Mouse (Mus musculus): Measurements from ENCODE around the gene Adh7. TPM values are rescaled to one million over a fixed set of nuclear protein-coding genes. Genes with fewer than 3 reads are reported as not detected.

The Adh7 gene
- polyA plus RNA-seq (2014; fragmentation: Nextera tagmentation; extraction: Ambion mirVana): 0.41 and 1.6 TPM in 2 replicates

DNA sequence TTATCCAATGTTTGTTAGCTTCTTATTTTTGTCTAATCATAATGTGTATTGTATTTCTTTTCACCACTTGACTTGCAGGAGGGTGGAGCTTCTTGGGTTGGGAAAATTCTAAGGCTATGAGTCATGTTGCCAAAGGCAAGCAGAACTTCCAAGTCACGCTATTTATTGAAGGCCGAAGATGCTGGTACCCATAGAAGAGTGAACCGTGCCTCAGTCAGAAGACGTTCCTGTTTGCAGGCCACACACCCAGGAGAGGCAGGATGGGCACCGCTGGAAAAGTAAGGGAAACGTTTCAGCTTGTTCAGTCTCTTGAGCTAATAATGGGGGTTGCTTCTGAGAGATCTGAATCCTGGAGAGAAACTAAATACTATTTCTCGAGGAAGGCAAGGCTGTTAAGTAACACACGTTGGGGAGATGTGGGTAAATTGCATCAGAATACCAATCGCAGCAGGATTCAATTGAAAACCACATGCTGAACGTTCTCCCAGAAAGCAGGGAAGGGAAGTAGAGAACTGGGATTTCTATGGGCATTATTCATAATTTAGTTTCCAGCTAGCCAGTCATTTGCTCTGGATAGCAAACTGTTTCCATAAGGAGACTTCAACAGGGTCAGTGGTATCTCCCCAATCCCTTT, at the start of gene Adh7:
Gene Adh7 (plus strand): TSS at position 130 of the 634 bp plus-strand sequence.
- Histone ChIP-seq H3K27ac (no peak within 1 kb of the TSS), H3K27me3 (ENCODE audit: control insufficient read depth, insufficient read depth, low read length) (no peaks in the 10 kb centered on the region), H3K4me3 (replicated peaks; ENCODE audit: low read length) (no peak within 1 kb of the TSS), H3K9ac (no peak within 1 kb of the TSS), H3K36me3 (replicated peaks; ENCODE audit: control insufficient read depth, insufficient read depth) (no peaks in the 10 kb centered on the region), H3K9me3 (ENCODE audit: control insufficient read depth, low read length) (no peaks in the 10 kb centered on the region), H3K4me1 (replicated peaks; ENCODE audit: control insufficient read depth, insufficient read depth, low read length) (0 out of 2 replicates have a peak, but pooled peaks cover 4% of the 10 kb centered on the region), H3K4me2 (replicated peaks) (no peak within 1 kb of the TSS)
- DNase-seq (ENCODE audit: low spot score) (no peak), ATAC-seq (ENCODE audit: low FRiP score) (no peak)
- WGBS: 80% methylated on average over 10 of the region's 10 CpGs

DNA sequence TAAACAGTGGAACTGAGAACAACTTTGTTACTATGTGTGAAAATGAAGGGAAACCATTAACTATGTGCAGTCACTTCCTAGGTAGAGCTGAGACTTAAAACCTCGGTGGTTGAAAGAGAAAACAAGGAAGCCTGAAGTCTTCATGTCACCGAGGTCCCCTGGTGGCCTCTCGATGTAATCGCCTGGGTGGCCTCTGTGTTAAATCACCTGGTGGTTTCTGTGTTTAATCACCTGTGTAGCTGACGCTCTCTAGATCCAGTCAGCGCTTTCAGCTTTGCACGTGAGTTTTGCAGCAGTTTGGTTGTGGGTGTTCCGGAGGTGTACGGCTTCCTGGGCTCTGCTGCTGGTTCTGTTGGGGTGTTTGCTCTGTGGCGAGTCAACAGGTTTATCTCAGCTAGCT, 44.3 kb upstream of the Adh7 start:
- Histone ChIP-seq H3K9ac (no peak overlapping the region), H3K9me3 (ENCODE audit: control insufficient read depth, low read length) (peaks cover 6% of the 10 kb centered on the region; the same call in 1 of the 2 replicates), H3K4me1 (replicated peaks; ENCODE audit: control insufficient read depth, insufficient read depth, low read length) (no peaks in the 10 kb centered on the region), H3K27ac (no peak overlapping the region), H3K4me2 (replicated peaks) (no peak overlapping the region), H3K4me3 (replicated peaks; ENCODE audit: low read length) (no peak overlapping the region), H3K36me3 (replicated peaks; ENCODE audit: control insufficient read depth, insufficient read depth) (no peaks in the 10 kb centered on the region), H3K27me3 (ENCODE audit: control insufficient read depth, insufficient read depth, low read length) (no peaks in the 10 kb centered on the region)
- 78% methylated on average over 10 of the region's 10 CpGs for WGBS
- no peak for ATAC-seq (ENCODE audit: low FRiP score)
- DNase-seq (ENCODE audit: low spot score): no peak

DNA sequence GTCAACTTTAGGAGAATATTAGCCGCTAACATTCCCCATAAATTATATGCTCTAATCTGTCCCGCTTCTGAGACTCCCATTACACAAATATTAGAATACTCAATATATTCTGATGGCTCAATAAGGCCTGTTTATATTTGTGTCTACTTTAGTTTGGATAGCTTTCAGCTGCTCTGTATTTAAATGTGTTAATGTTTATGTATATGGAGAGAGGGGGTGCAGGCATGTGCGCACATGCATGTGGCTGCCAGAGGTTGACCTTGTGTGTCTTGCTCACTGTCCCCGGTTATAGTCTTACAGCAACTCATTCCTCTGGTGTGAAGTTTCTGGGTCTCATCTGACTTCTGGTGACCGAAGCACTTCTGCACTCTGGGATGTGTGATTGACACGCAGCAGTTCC, 42.0 kb upstream of the Adh7 start:
- Histone ChIP-seq H3K9me3 (ENCODE audit: control insufficient read depth, low read length) (peaks cover 6% of the 10 kb centered on the region; the same call in 1 of the 2 replicates), H3K9ac (no peak overlapping the region), H3K4me2 (replicated peaks) (no peak overlapping the region), H3K4me3 (replicated peaks; ENCODE audit: low read length) (no peak overlapping the region), H3K27me3 (ENCODE audit: control insufficient read depth, insufficient read depth, low read length) (no peaks in the 10 kb centered on the region), H3K36me3 (replicated peaks; ENCODE audit: control insufficient read depth, insufficient read depth) (no peaks in the 10 kb centered on the region), H3K4me1 (replicated peaks; ENCODE audit: control insufficient read depth, insufficient read depth, low read length) (no peaks in the 10 kb centered on the region), H3K27ac (no peak overlapping the region)
- no peak for DNase-seq (ENCODE audit: low spot score)
- no peak for ATAC-seq (ENCODE audit: low FRiP score)
- WGBS: 92% methylated on average over 6 of the region's 6 CpGs

DNA sequence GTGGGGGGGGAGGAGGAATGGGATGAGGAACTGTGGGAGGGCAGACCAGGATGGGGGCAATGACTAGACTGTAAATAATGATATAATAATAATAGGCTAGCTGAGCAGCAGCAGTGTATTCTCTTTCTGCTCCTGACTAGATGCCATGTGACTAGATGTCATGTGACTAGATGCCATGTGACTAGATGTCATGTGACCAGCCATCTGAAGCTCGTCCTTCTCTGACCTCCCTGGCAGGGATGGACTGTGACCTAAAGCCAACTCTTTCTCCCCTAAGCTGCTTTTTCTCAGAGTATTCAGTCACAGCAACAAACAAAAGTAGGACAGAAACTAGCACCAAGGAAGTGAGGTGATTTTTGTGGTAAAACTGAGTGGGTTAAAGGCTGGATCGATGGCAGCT, 35.5 kb upstream of the Adh7 start:
- no peak for ATAC-seq (ENCODE audit: low FRiP score)
- H3K4me3 ChIP-seq (replicated peaks; ENCODE audit: low read length): no peak overlapping the region
- peaks cover 6% of the 10 kb centered on the region; the same call in 1 of the 2 replicates for H3K9me3 ChIP-seq (ENCODE audit: control insufficient read depth, low read length)
- H3K27me3 ChIP-seq (ENCODE audit: control insufficient read depth, insufficient read depth, low read length): no peaks in the 10 kb centered on the region
- no peaks in the 10 kb centered on the region for H3K4me1 ChIP-seq (replicated peaks; ENCODE audit: control insufficient read depth, insufficient read depth, low read length)
- H3K36me3 ChIP-seq (replicated peaks; ENCODE audit: control insufficient read depth, insufficient read depth): no peaks in the 10 kb centered on the region
- H3K27ac ChIP-seq: no peak overlapping the region
- DNase-seq (ENCODE audit: low spot score): no peak
- H3K9ac ChIP-seq: no peak overlapping the region
- no peak overlapping the region for H3K4me2 ChIP-seq (replicated peaks)
- WGBS: 90% methylated on average over 2 of the region's 2 CpGs

DNA sequence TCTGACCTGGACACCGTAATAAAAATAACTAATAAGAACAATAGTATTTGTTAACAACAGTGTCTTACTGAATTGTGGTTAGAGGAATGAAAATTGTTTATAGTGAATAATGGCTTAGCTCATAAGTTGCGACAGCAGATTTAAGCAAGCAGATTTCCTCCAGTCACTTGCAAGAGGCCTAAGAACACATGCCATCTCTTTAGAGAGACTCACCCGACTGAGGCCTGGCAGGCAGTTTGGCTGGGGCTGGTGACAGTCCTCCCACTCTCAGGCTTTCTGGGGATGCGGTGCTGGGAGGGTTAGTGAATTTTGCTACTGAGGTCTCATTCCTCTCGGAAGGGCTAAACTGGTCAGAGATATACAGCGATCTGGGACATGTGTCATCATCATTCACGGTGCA, 34.2 kb upstream of the Adh7 start:
- Histone ChIP-seq H3K9ac (no peak overlapping the region), H3K27ac (no peak overlapping the region), H3K9me3 (ENCODE audit: control insufficient read depth, low read length) (no peaks in the 10 kb centered on the region), H3K4me2 (replicated peaks) (no peak overlapping the region), H3K4me1 (replicated peaks; ENCODE audit: control insufficient read depth, insufficient read depth, low read length) (no peaks in the 10 kb centered on the region), H3K36me3 (replicated peaks; ENCODE audit: control insufficient read depth, insufficient read depth) (no peaks in the 10 kb centered on the region), H3K27me3 (ENCODE audit: control insufficient read depth, insufficient read depth, low read length) (no peaks in the 10 kb centered on the region), H3K4me3 (replicated peaks; ENCODE audit: low read length) (no peak overlapping the region)
- ATAC-seq (ENCODE audit: low FRiP score) (no peak), DNase-seq (ENCODE audit: low spot score) (no peak)
- 92% methylated on average over 7 of the region's 7 CpGs for WGBS

DNA sequence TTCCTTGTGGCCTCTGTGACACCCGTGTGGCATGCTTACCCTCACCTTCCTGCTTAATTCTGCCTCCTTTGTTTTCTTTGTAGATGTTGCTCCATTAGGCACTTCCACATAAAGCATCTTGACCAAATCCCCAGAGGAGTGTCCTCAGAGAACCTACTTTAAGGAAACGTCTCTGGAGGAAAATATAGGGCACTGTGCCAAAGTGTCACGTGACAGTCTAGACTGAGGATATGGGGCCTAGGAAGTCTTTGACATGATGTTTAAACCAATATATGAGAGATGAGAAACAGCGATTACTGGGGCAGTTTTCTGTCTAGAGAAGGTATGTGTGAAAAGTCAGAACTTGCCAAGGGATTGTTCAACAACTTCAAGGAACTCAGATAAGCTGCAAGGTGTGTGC, 32.3 kb upstream of the Adh7 start:
- DNase-seq (ENCODE audit: low spot score): no peak
- Histone ChIP-seq H3K9me3 (ENCODE audit: control insufficient read depth, low read length) (no peaks in the 10 kb centered on the region), H3K4me3 (replicated peaks; ENCODE audit: low read length) (no peak overlapping the region), H3K27ac (no peak overlapping the region), H3K4me2 (replicated peaks) (no peak overlapping the region), H3K36me3 (replicated peaks; ENCODE audit: control insufficient read depth, insufficient read depth) (no peaks in the 10 kb centered on the region), H3K4me1 (replicated peaks; ENCODE audit: control insufficient read depth, insufficient read depth, low read length) (no peaks in the 10 kb centered on the region), H3K27me3 (ENCODE audit: control insufficient read depth, insufficient read depth, low read length) (no peaks in the 10 kb centered on the region), H3K9ac (no peak overlapping the region)
- WGBS: 65% methylated on average over 4 of the region's 4 CpGs
- no peak for ATAC-seq (ENCODE audit: low FRiP score)

DNA sequence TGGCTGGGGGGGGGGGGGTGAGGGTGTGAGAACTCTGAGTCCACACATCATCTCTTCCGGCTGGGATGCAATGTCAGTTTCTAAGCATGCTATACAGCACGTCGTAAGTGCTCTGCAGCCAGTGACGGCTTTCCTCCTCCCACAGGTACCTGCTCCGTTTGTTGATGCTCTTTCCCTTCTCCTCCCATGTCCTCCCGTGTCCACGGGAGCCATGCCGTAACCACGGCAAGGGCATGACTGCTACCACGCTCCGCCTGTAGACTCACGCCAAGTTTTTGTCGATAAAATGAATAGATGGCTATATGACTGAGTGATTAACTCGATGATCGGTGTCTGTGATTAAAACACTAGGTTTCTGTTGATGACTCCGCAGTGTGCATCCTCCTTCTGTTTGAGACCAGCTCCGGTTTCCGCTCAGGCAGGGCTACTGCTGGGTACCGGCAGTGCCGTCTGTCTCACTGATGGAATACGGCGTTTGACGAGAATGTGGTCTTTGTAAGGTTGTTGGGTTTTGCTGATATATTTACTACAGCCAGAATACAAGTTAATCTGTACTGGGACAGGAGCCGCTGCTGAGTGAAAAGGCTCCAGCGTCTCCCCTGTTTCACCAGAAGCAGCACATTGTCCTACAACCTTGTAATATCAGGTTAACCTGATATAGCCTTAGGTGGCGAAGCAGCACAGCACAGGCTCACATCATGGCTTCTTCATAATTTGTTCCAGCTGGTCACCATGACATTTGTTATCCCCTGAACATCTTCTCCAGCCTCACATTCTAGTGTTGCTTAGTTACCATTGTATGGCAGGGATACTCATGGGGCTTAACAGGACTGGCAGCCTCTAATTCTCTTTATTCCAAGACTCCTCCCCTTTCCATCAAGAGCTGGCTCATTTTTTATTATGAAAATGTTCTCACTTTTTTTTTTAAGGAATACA, 31.3 kb upstream of the Adh7 start:
- H3K4me1 ChIP-seq (replicated peaks; ENCODE audit: control insufficient read depth, insufficient read depth, low read length): no peaks in the 10 kb centered on the region
- peak; percentile 79 for ATAC-seq (ENCODE audit: low FRiP score)
- no peak overlapping the region for H3K4me3 ChIP-seq (replicated peaks; ENCODE audit: low read length)
- no peaks in the 10 kb centered on the region for H3K27me3 ChIP-seq (ENCODE audit: control insufficient read depth, insufficient read depth, low read length)
- no peaks in the 10 kb centered on the region for H3K9me3 ChIP-seq (ENCODE audit: control insufficient read depth, low read length)
- H3K27ac ChIP-seq: peak overlapping the region; percentile 46; the same call in 1 of the 2 replicates
- H3K9ac ChIP-seq: no peak overlapping the region
- H3K36me3 ChIP-seq (replicated peaks; ENCODE audit: control insufficient read depth, insufficient read depth): no peaks in the 10 kb centered on the region
- 70% methylated on average over 26 of the region's 26 CpGs for WGBS
- peak overlapping the region; percentile 26 for H3K4me2 ChIP-seq (replicated peaks)
- DNase-seq (ENCODE audit: low spot score): peak; percentile 27

DNA sequence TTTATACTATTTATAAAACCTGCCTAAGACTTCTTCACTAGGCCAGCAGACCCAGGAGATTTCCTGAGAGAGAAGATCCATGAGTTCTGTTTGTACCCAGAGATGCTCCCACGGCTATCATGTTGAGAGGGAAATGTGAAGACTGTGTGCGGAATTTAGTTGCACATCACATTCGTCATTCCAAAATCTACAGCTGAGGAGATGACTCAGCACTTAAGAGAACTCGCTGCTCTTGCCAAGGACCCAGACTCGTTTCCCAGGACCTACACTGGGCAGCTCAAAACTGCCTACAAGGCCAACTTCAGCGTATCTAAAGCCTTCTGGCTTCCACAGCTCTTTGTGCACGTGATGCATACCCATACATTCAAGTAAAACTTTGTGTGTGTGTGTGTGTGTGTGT, 25.3 kb upstream of the Adh7 start:
- Histone ChIP-seq H3K27me3 (ENCODE audit: control insufficient read depth, insufficient read depth, low read length) (no peaks in the 10 kb centered on the region), H3K36me3 (replicated peaks; ENCODE audit: control insufficient read depth, insufficient read depth) (no peaks in the 10 kb centered on the region), H3K4me2 (replicated peaks) (no peak overlapping the region), H3K4me1 (replicated peaks; ENCODE audit: control insufficient read depth, insufficient read depth, low read length) (no peaks in the 10 kb centered on the region), H3K9ac (no peak overlapping the region), H3K9me3 (ENCODE audit: control insufficient read depth, low read length) (no peaks in the 10 kb centered on the region), H3K27ac (no peak overlapping the region), H3K4me3 (replicated peaks; ENCODE audit: low read length) (no peak overlapping the region)
- DNase-seq (ENCODE audit: low spot score) (no peak), ATAC-seq (ENCODE audit: low FRiP score) (no peak)
- 89% methylated on average over 7 of the region's 7 CpGs for WGBS

DNA sequence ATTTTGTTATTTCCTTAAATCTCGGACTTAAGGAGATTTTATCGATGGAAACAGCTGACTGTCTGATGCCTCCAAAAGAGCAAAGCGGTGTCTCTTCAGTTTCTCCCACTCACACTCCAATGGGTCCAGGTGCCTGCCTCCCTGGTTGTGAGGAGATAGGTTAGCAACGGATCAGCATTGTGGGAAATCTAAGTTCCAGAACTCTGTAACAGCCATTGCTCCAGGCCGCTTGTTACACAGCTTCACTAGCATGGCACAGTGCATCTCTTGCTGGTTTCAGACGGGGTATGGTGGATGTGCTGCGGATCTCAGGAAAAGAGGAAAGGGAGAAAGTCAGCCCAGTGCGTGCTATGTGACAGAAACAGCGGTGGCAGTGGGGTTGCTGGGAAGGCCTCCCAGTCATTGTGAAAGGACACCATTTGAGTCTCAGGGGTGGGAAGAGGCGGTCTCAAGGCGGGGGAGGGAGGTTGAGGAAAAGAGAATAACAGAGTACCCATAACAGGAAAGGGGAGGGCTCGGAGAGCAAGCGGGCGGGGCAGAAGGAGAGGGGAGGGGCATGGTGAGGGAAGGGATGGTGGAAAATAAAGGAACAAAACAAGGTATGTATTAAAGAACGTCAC, 23.8 kb upstream of the Adh7 start, which contains the start of gene 4930579F01Rik:
Gene 4930579F01Rik (minus strand): TSS at position 143 of the 620 bp plus-strand sequence.
- H3K27me3 ChIP-seq (ENCODE audit: control insufficient read depth, insufficient read depth, low read length): no peaks in the 10 kb centered on the region
- no peak within 1 kb of the TSS for H3K27ac ChIP-seq
- WGBS: 77% methylated on average over 15 of the region's 15 CpGs
- ATAC-seq (ENCODE audit: low FRiP score) (no peak), DNase-seq (ENCODE audit: low spot score) (no peak)
- H3K4me3 ChIP-seq (replicated peaks; ENCODE audit: low read length): no peak within 1 kb of the TSS
- H3K4me1 ChIP-seq (replicated peaks; ENCODE audit: control insufficient read depth, insufficient read depth, low read length): 0 out of 2 replicates have a peak, but pooled peaks cover 7% of the 10 kb centered on the region
- H3K36me3 ChIP-seq (replicated peaks; ENCODE audit: control insufficient read depth, insufficient read depth): no peaks in the 10 kb centered on the region
- H3K9me3 ChIP-seq (ENCODE audit: control insufficient read depth, low read length): no peaks in the 10 kb centered on the region
- H3K9ac ChIP-seq: no peak within 1 kb of the TSS
- no peak within 1 kb of the TSS for H3K4me2 ChIP-seq (replicated peaks)
